Mouse (Mus musculus) gastrocnemius, postnatal 4 days (tissue): ENCODE measurements at regions not wholly inside any gene's neighbourhood (a gene's known extent, or its start where the extent isn't known, plus 50 kb on each side); places are given as distances from the start of the nearest gene placed in this dataset.

ENCODE experiments used
- DNase-seq, 2 experiments: peaks; one replicate each; pipeline ENCODE4 v3.0.0; 2021 to 2022; ENCODE audit warnings: low spot score in 2 of 2, mixed read lengths in 2 of 2

GRCm38 (mm10) chr15:68451971-68452370, 1951.3 kb upstream of the Lrrc6 start:
- DNase-seq: no peak

- DNase-seq: no peak
Observed at GRCm38 (mm10) chr15:68445341-68445740, 1944.6 kb upstream of the Lrrc6 start.

- DNase-seq: no peak
Observed at GRCm38 (mm10) chr15:68440636-68441035, 1939.9 kb upstream of the Lrrc6 start.

GRCm38 (mm10) chr15:68435961-68436360, 1935.3 kb upstream of the Lrrc6 start:
- DNase-seq: no peak

GRCm38 (mm10) chr15:68431251-68431650, 1930.5 kb upstream of the Lrrc6 start:
- DNase-seq: no peak

- no peak for DNase-seq
Observed at GRCm38 (mm10) chr15:68430486-68430885, 1929.8 kb upstream of the Lrrc6 start.

- peak in 1 of 2 experiments; percentile 32 for DNase-seq
Observed at GRCm38 (mm10) chr15:68428444-68429228, 1927.9 kb upstream of the Lrrc6 start.

GRCm38 (mm10) chr15:68417142-68417541, 1916.4 kb upstream of the Lrrc6 start:
- no peak for DNase-seq

- DNase-seq: no peak
Observed at GRCm38 (mm10) chr15:68415401-68415925, 1914.8 kb upstream of the Lrrc6 start.

GRCm38 (mm10) chr15:68414047-68414446, 1913.3 kb upstream of the Lrrc6 start:
- DNase-seq: no peak

- no peak for DNase-seq
Observed at GRCm38 (mm10) chr15:68412697-68413096, 1912.0 kb upstream of the Lrrc6 start.

GRCm38 (mm10) chr15:68412156-68412555, 1911.4 kb upstream of the Lrrc6 start:
- no peak for DNase-seq

GRCm38 (mm10) chr15:68403554-68404070, 1902.9 kb upstream of the Lrrc6 start:
- DNase-seq: no peak

GRCm38 (mm10) chr15:68401726-68402125, 1901.0 kb upstream of the Lrrc6 start:
- no peak for DNase-seq

- no peak for DNase-seq
Observed at GRCm38 (mm10) chr15:68401006-68401405, 1900.3 kb upstream of the Lrrc6 start.

GRCm38 (mm10) chr15:68396566-68396965, 1895.9 kb upstream of the Lrrc6 start:
- DNase-seq: no peak

- no peak for DNase-seq
Observed at GRCm38 (mm10) chr15:68394749-68395148, 1894.0 kb upstream of the Lrrc6 start.

- DNase-seq: no peak
Observed at GRCm38 (mm10) chr15:68394157-68394556, 1893.4 kb upstream of the Lrrc6 start.

- DNase-seq: no peak
Observed at GRCm38 (mm10) chr15:68391737-68392136, 1891.0 kb upstream of the Lrrc6 start.

- no peak for DNase-seq
Observed at GRCm38 (mm10) chr15:68389855-68390254, 1889.1 kb upstream of the Lrrc6 start.

- no peak for DNase-seq
Observed at GRCm38 (mm10) chr15:68387349-68388065, 1886.8 kb upstream of the Lrrc6 start.
